Mouse (Mus musculus) hindbrain, embryonic 11.5 days (tissue): ENCODE data around the gene Anapc15. TPM values are rescaled to one million over a fixed set of nuclear protein-coding genes. Genes with fewer than 3 reads are reported as not detected.

Experiments used
- ATAC-seq: fragments of 200-750 bp; cut with Nextera tagmentation; 2 replicates; pipeline ENCODE4 v1.8.0; 2017; ENCODE audit warnings: mild to moderate bottlenecking, moderate TSS enrichment, moderate library complexity; ENCODE audit not compliant: low FRiP score
- DNase-seq: peaks from one replicate; pipeline ENCODE4 v3.0.0-alpha.2; 2015; ENCODE audit warnings: low spot score
- H3K27ac ChIP-seq: fragments of 300-500 bp; sonication (generic); 2 replicates; pipeline ENCODE4 v1.5.1; 2014; ENCODE audit warnings: mild to moderate bottlenecking, low read depth, low read length
- H3K27me3 ChIP-seq: fragments of 300-500 bp; sonication (generic); 2 replicates; pipeline ENCODE4 v1.6.1; 2014; ENCODE audit warnings: mild to moderate bottlenecking, low read length, moderate library complexity, mixed read lengths; ENCODE audit not compliant: control insufficient read depth, insufficient read depth
- H3K36me3 ChIP-seq: fragments of 300-500 bp; sonication (generic); 2 replicates; pipeline ENCODE4 v1.6.1; 2014; ENCODE audit warnings: mild to moderate bottlenecking, low read length, moderate library complexity, mixed read lengths; ENCODE audit not compliant: control insufficient read depth, insufficient read depth
- H3K4me1 ChIP-seq: fragments of 300-500 bp; sonication (generic); replicated peaks from 2 replicates; pipeline ENCODE4 v1.6.1; 2014; ENCODE audit warnings: low read length, mixed read lengths; ENCODE audit not compliant: control insufficient read depth, insufficient read depth
- H3K4me2 ChIP-seq: fragments of 300-500 bp; sonication (generic); replicated peaks from 2 replicates; pipeline ENCODE4 v1.6.1; 2014; ENCODE audit warnings: mild to moderate bottlenecking, low read depth, low read length
- H3K4me3 ChIP-seq: fragments of 300-500 bp; sonication (generic); 2 replicates; pipeline ENCODE4 v1.5.1; 2014; ENCODE audit warnings: low read depth, low read length
- H3K9ac ChIP-seq: fragments of 300-500 bp; sonication (generic); 2 replicates; pipeline ENCODE4 v1.6.1; 2014; ENCODE audit warnings: low read depth, low read length
- H3K9me3 ChIP-seq: fragments of 300-500 bp; sonication (generic); 2 replicates; pipeline ENCODE4 v1.6.1; 2016; ENCODE audit warnings: low read length; ENCODE audit not compliant: control insufficient read depth
- WGBS: fragments of 180-500 bp; shearing (Covaris S2); extraction: QIAGEN DNeasy Blood & Tissue Kit; methylation state at CpG from one replicate; pipeline ENCODE4 v1.1.7; 2014; 5-methylcytosine and 5-hydroxymethylcytosine counted together
- polyA plus RNA-seq: library from polyadenylated mRNA; unstranded; fragments of >200 nt; fragmentation: Nextera tagmentation; extraction: Ambion mirVana; gene quantifications from 2 replicates; pipeline ENCODE4 v1.2.1, GENCODE M21; 2014

The Anapc15 gene
- polyA plus RNA-seq, 1 experiment from 2014 or later = 90.2 TPM

GRCm38 (mm10) chr7:101901969-101902368, 38.5 kb downstream of the Anapc15 start:
- no peak overlapping the region for H3K4me2 ChIP-seq
- H3K36me3 ChIP-seq = no peaks in the 10 kb centered on the region
- no peak overlapping the region for H3K4me3 ChIP-seq
- no peak overlapping the region for H3K27ac ChIP-seq
- DNase-seq (no peak), ATAC-seq (no peak)
- whole genome bisulfite sequencing = 91% methylated on average over 10 of the region's 10 CpGs
- no peaks in the 10 kb centered on the region for H3K9me3 ChIP-seq
- no peaks in the 10 kb centered on the region for H3K27me3 ChIP-seq
- H3K4me1 ChIP-seq = peaks cover 4% of the 10 kb centered on the region
- no peak overlapping the region for H3K9ac ChIP-seq

- H3K9me3 ChIP-seq = no peaks in the 10 kb centered on the region
- H3K4me3 ChIP-seq = no peak overlapping the region
- DNase-seq (no peak), ATAC-seq (no peak)
- no peak overlapping the region for H3K9ac ChIP-seq
- peaks cover 4% of the 10 kb centered on the region for H3K4me1 ChIP-seq
- H3K27ac ChIP-seq = no peak overlapping the region
- H3K27me3 ChIP-seq = no peaks in the 10 kb centered on the region
- H3K36me3 ChIP-seq = no peaks in the 10 kb centered on the region
- no peak overlapping the region for H3K4me2 ChIP-seq
Observed at GRCm38 (mm10) chr7:101902846-101903245, 39.3 kb downstream of the Anapc15 start.

GRCm38 (mm10) chr7:101905561-101906286, 42.2 kb downstream of the Anapc15 start, which contains the start of gene Lamtor1:
TSS of gene Lamtor1 (plus strand) at chr7:101905904.
- peak within 1 kb of the TSS; percentile 55 for H3K4me2 ChIP-seq
- peak within 1 kb of the TSS; percentile 92 for H3K9ac ChIP-seq
- under 1% methylated on average over 58 of the region's 61 CpGs for WGBS
- peaks cover 4% of the 10 kb centered on the region for H3K4me1 ChIP-seq
- DNase-seq (peak; percentile 98), ATAC-seq (peak; percentile 98)
- H3K4me3 ChIP-seq = peak within 1 kb of the TSS; percentile 81
- no peaks in the 10 kb centered on the region for H3K36me3 ChIP-seq
- H3K27me3 ChIP-seq = no peaks in the 10 kb centered on the region
- H3K27ac ChIP-seq = peak within 1 kb of the TSS; percentile 88
- H3K9me3 ChIP-seq = no peaks in the 10 kb centered on the region

- H3K4me1 ChIP-seq = peaks cover 4% of the 10 kb centered on the region
- H3K9me3 ChIP-seq = no peaks in the 10 kb centered on the region
- peak within 1 kb of the TSS; percentile 81 for H3K4me3 ChIP-seq
- DNase-seq (no peak), ATAC-seq (no peak)
- H3K27ac ChIP-seq = peak within 1 kb of the TSS; percentile 88
- WGBS = 21% methylated on average over 11 of the region's 11 CpGs
- no peaks in the 10 kb centered on the region for H3K27me3 ChIP-seq
- no peaks in the 10 kb centered on the region for H3K36me3 ChIP-seq
- H3K9ac ChIP-seq = peak within 1 kb of the TSS; percentile 92
- peak within 1 kb of the TSS; percentile 55 for H3K4me2 ChIP-seq
Observed at GRCm38 (mm10) chr7:101906287-101906681, 42.8 kb downstream of the Anapc15 start, which contains the start of gene Tomt. TSS of gene Tomt (minus strand) at chr7:101906359.

- Histone ChIP-seq H3K27me3 (no peaks in the 10 kb centered on the region), H3K9me3 (no peaks in the 10 kb centered on the region), H3K4me3 (peak overlapping the region; percentile 81), H3K9ac (peak overlapping the region; percentile 92; the same call in 1 of the 2 replicates), H3K4me2 (peak overlapping the region; percentile 55), H3K36me3 (no peaks in the 10 kb centered on the region), H3K27ac (no peak overlapping the region), H3K4me1 (peaks cover 4% of the 10 kb centered on the region)
- DNase-seq (no peak), ATAC-seq (no peak)
- 78% methylated on average over 8 of the region's 8 CpGs for WGBS
Observed at GRCm38 (mm10) chr7:101906696-101907095, 43.2 kb downstream of the Anapc15 start.

GRCm38 (mm10) chr7:101908367-101908766, 44.9 kb downstream of the Anapc15 start:
- WGBS = 79% methylated on average over 4 of the region's 4 CpGs
- peaks cover 4% of the 10 kb centered on the region; the same call in 1 of the 2 replicates for H3K36me3 ChIP-seq
- no peak overlapping the region for H3K4me3 ChIP-seq
- no peak overlapping the region for H3K27ac ChIP-seq
- H3K27me3 ChIP-seq = no peaks in the 10 kb centered on the region
- ATAC-seq (no peak), DNase-seq (no peak)
- H3K9me3 ChIP-seq = no peaks in the 10 kb centered on the region
- no peak overlapping the region for H3K4me2 ChIP-seq
- 0 out of 2 replicates have a peak overlapping the region, but pooled peaks have one; percentile 15 for H3K9ac ChIP-seq
- H3K4me1 ChIP-seq = peaks cover 4% of the 10 kb centered on the region

- Histone ChIP-seq H3K27me3 (no peaks in the 10 kb centered on the region), H3K4me1 (peaks cover 4% of the 10 kb centered on the region), H3K36me3 (peaks cover 4% of the 10 kb centered on the region; the same call in 1 of the 2 replicates), H3K27ac (no peak overlapping the region), H3K4me2 (no peak overlapping the region), H3K9ac (no peak overlapping the region), H3K4me3 (no peak overlapping the region), H3K9me3 (no peaks in the 10 kb centered on the region)
- ATAC-seq (no peak), DNase-seq (no peak)
- 95% methylated on average over 4 of the region's 4 CpGs for WGBS
Observed at GRCm38 (mm10) chr7:101910138-101910537, 46.6 kb downstream of the Anapc15 start.

- Histone ChIP-seq H3K36me3 (peaks cover 4% of the 10 kb centered on the region; the same call in 1 of the 2 replicates), H3K4me3 (no peak overlapping the region)
Observed at GRCm38 (mm10) chr7:101911982-101912381, 48.5 kb downstream of the Anapc15 start.

GRCm38 (mm10) chr7:101918071-101918470, 54.6 kb downstream of the Anapc15 start:
- peak; percentile 56; the same call in 1 of the 2 replicates for ATAC-seq

More at GRCm38 (mm10) chr7:101911982-101912381, 48.5 kb downstream of the Anapc15 start:
- Histone ChIP-seq H3K27ac (no peak overlapping the region), H3K9me3 (no peaks in the 10 kb centered on the region), H3K4me2 (no peak overlapping the region), H3K4me1 (no peaks in the 10 kb centered on the region; the same call in 1 of the 2 replicates), H3K9ac (no peak overlapping the region), H3K27me3 (no peaks in the 10 kb centered on the region)
- DNase-seq (peak; percentile 18), ATAC-seq (no peak)
- WGBS = 64% methylated on average over 3 of the region's 3 CpGs

More at GRCm38 (mm10) chr7:101918071-101918470, 54.6 kb downstream of the Anapc15 start:
- peak; percentile 83 for DNase-seq
- H3K4me2 ChIP-seq = no peak overlapping the region
- H3K27me3 ChIP-seq = no peaks in the 10 kb centered on the region
- WGBS = 21% methylated on average over 1 of the region's 1 CpGs
- no peak overlapping the region for H3K27ac ChIP-seq
- H3K4me1 ChIP-seq = no peaks in the 10 kb centered on the region
- peaks cover 2% of the 10 kb centered on the region; the same call in 1 of the 2 replicates for H3K36me3 ChIP-seq
- H3K4me3 ChIP-seq = no peak overlapping the region
- no peaks in the 10 kb centered on the region for H3K9me3 ChIP-seq
- H3K9ac ChIP-seq = no peak overlapping the region
